Mouse (Mus musculus) mouse embryonic stem cell (cell line): ENCODE results near the gene Nckap5l.

Experiments
- in situ Hi-C, 2 experiments: fragments of 300-500 bp; cut with MboI; formaldehyde crosslinking; loops; 1 replicate in 1 of 2; 3 replicates in 1 of 2; pipeline ENCODE4 v1.14.3; 2019 to 2020; ENCODE audit warnings: low sequenced_read_pairs in 2 of 2, low pct_unique_long_range_greater_than_20kb in 1 of 2, mixed read lengths in 1 of 2; ENCODE audit not compliant: unreplicated experiment in 1 of 2

Gene Nckap5l

GRCm38 (mm10) chr15:99457606-99458401 is at the start of gene Nckap5l:
TSS of gene Nckap5l (minus strand) at chr15:99457748.
- in situ Hi-C loops, result no loop called here

DNA sequence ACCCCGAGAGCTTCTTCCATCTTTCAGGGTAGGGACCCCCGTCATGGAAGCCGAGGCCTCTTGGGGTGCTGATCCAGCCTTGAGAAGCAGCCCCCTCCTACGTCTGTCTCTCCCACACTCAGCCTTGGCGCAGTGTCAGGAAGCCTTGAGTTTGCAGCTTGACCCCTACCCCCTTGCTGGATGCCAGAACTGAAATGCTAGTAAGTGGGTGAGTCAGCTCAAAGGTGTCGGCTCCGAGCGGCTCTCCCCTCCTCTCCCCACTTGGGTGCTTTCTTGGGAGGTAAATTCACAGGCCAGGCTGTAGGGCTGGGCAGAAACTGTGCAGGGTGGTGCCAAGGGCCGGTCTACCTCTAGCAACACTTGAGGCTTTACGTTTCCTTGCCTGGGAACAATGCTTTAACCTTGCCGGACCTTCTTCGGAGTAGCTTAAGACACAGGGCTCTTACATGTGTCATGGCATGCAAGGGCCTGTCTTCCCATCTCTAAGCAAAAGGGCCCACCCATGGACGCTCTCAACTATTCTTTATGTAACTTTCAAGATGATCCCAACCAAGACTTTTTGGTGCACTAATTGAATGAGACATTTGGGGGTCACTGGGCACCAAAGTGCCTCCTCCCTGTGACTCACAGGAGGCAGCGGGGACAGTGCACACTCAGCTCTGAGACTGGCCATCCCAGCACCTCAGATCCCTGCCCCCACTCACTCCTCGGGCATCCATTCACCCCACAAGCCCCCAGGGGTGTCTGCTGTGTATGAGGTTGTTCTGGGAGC is 48.0 kb upstream of the Nckap5l start:
- in situ Hi-C loops, result no loop called here

- in situ Hi-C loops, result loop anchor here in 1 of 2 experiments (5.0 kb wide), 1 partner anchor 94 kb away; no protein-coding TSS in a partner anchor
Measured at GRCm38 (mm10) chr15:99503256-99503655, 45.7 kb upstream of the Nckap5l start.

GRCm38 (mm10) chr15:99502311-99502831 is 44.8 kb upstream of the Nckap5l start:
- in situ Hi-C loops, result loop anchor here in 1 of 2 experiments (5.0 kb wide), 1 partner anchor 95 kb away; no protein-coding TSS in a partner anchor

- in situ Hi-C loops, result loop anchor here in 1 of 2 experiments (5.0 kb wide), 1 partner anchor 96 kb away; no protein-coding TSS in a partner anchor
Measured at GRCm38 (mm10) chr15:99501292-99502260, 44.0 kb upstream of the Nckap5l start.

- in situ Hi-C loops, result loop anchor here in 1 of 2 experiments (5.0 kb wide), 1 partner anchor 97 kb away; no protein-coding TSS in a partner anchor
Measured at GRCm38 (mm10) chr15:99500320-99500719, 42.8 kb upstream of the Nckap5l start.

DNA sequence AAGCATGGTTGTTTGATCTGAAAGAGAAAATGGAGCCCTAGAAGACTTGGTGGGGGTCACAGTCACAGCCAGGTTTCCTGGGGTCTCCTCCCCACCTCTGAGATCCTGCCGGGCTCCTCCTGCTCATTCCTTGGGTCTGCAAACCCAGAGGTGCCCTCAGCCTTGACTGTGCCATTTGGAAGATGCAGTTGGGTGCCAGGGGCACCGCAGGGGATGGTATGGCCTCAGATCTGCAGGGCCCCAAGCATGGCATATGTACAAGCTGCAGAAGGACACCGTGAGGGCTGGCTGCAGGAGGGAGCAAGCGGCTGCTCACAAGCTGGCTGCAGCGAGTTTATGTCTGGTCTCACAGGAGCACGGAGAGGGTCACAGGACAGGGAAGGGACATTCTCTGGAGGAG is 42.2 kb upstream of the Nckap5l start:
- in situ Hi-C loops, result loop anchor here in 1 of 2 experiments (5.0 kb wide), 2 partner anchors 98 to 173 kb away; partner anchors contain the start of gene Asic1

DNA sequence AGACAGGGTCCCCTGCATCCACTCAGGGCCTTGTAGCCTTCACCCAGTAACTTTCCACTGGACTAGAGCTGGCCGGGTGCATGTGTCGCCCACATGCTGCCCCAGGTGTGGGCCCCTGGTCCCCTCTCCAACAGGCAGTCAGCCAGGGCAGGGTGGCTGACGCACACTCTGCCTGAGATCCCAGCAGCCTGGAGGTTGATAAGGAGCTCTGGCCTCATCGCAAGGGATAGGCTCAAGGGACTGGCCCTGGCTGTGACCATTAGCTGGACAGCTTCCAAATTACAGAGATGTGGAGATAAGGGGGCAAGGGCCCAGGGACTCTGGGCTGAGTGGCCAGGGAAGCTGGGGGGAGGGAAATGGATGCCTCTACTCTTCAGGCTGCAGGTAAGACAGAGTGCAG is 41.2 kb upstream of the Nckap5l start:
- in situ Hi-C loops, result loop anchor here in 1 of 2 experiments (5.0 kb wide), 1 partner anchor 174 kb away; the partner anchor contains the start of gene Asic1

DNA sequence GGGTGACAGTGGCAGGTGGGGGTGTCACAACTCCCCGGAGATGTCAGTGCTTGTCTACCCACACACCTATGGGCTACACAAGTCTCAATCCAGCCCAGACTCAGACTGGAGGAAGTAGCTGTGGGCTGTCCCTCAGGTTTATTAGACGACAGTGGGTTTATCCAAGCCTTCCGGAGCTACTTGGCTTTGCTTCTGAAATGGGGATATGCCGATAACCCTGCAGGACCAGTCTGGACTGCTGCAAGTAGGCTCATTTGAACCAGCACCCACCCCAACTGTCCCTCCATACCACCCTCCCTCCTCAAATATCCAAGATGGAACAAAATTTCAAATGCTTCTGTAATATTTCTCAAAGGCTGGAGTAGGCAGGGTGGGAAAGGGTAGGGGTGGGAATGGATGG is 40.8 kb upstream of the Nckap5l start:
- in situ Hi-C loops, result loop anchor here in 1 of 2 experiments (5.0 kb wide), 1 partner anchor 174 kb away; the partner anchor contains the start of gene Asic1

DNA sequence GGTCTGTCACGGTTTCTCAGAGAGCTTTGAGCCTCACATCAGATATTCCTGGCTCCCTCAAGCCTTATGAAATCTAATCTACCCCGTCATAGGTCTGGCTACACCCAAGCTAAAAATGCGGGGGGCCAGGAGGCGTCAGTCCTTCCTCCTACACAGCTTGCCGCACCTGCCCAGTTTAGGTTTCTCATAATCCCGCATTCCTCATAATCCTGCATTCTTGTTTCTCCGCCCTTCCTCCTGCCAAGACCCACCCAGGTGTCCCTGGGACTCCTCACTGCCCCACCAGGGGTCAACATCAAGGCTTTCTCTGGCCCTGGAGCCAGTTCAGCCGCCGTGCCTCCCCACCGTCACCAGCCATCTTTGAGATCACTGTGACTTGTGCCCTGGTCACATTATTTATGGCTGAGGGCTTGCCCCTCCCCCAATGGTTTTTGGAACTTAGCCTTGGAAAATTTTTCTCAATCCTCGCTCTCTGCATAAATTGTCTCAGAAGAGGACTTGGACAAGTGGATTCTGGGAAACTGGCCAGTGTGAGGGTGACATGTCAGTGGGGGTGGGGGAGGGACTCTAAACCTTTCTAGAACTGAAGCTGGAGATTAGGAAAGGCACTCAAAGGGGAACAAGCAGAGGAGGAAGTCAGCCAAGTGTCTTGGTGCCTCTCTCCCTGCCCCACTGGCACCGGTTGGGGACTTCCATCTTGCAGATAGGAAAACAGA is 40.1 kb upstream of the Nckap5l start:
- in situ Hi-C loops, result loop anchor here in 1 of 2 experiments (5.0 kb wide), 1 partner anchor 175 kb away; the partner anchor contains the start of gene Asic1

DNA sequence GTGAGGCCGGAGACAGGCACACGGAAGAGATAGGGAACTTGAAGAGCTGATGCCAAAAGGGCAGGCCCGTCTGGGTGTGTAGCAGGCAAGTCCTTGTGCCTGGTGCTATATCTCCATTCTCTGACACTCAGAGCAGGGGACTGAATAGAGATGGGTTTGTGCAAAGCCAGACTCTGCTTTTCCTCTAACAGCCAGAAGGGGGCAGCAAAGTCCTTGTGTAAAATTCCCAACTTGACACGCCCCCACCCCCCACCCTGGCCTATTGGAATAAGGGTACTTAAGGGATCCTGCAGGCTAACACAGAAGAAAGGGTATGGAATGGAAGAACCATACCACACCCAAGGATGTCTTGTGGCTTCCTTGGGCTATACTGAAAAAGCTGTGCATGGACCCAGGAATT is 39.5 kb upstream of the Nckap5l start:
- in situ Hi-C loops, result loop anchor here in 1 of 2 experiments (5.0 kb wide), 1 partner anchor 175 kb away; the partner anchor contains the start of gene Asic1

DNA sequence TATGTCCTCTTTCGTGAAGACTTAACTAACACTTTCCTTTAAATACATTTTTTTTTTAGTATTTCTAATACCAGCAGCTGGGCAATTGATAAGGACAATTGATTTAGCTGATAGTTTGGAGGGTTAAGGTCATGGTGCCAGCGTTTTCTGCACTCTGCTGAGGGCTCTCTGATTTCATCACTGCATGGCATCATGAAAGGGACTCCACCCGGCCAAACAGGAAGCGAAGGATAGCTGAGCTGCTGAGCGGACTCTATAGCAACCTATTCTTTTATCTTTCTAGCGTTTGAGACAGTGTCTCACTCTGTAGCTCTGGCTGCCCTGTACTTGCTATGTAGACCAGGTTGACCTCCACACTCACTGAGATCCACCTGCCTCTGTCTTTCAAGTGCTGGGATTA is 27.2 kb upstream of the Nckap5l start:
- in situ Hi-C loops, result no loop called here

- in situ Hi-C loops, result no loop called here
Measured at GRCm38 (mm10) chr15:99475814-99476213, 18.3 kb upstream of the Nckap5l start.

DNA sequence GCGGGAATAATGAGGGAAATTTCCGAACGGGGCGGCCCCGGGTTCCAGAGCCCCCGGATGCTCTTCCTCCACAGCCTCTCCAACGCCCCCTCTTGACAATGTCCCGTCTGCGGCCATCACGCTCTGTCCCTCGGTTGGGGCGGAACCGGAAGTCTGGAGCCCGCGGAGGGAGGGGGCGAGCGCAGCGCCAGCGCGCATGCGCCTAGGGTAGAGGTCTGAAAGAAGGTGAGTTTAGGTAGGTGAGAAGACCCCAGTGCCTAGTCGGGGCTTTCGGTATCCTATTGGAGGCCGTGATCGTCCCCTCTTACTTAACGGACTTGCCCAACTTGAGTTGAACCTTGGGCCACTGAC is 17.0 kb upstream of the Nckap5l start, which contains the start of gene Bcdin3d:
TSS of gene Bcdin3d (minus strand) at position 155 of the 351 bp plus-strand sequence.
- in situ Hi-C loops, result loop anchor here in 1 of 2 experiments (5.0 kb wide), 1 partner anchor 52 kb away; no protein-coding TSS in a partner anchor

GRCm38 (mm10) chr15:99473801-99474575 is 16.4 kb upstream of the Nckap5l start:
- in situ Hi-C loops, result loop anchor here in 1 of 2 experiments (5.0 kb wide), 1 partner anchor 52 kb away; no protein-coding TSS in a partner anchor

GRCm38 (mm10) chr15:99472972-99473371 is 15.4 kb upstream of the Nckap5l start:
- in situ Hi-C loops, result loop anchor here in 1 of 2 experiments (5.0 kb wide), 1 partner anchor 51 kb away; no protein-coding TSS in a partner anchor
